Mouse (Mus musculus) MEL (cell line): ENCODE measurements around the gene Cdk14. TPM values are rescaled to one million over a fixed set of nuclear protein-coding genes. Genes with fewer than 3 reads are reported as not detected.

Source experiments
- DNase-seq: peaks from one replicate; pipeline ENCODE4 v3.0.0; 2011; ENCODE audit warnings: low read depth, low spot score
- H3K27ac ChIP-seq: 2 replicates; pipeline ENCODE4 v1.5.1; 2012; ENCODE audit warnings: low read depth, mild to moderate bottlenecking, control low read depth, low read length, moderate library complexity; ENCODE audit not compliant: control insufficient read depth
- H3K27me3 ChIP-seq, 2 experiments: fragments of 150-350 bp in 1 of 2; sonication (generic) in 1 of 2; 2 replicates each; pipeline ENCODE4 v1.6.1; 2012; ENCODE audit warnings: low read length in 2 of 2, mild to moderate bottlenecking in 2 of 2, improper control_type of control experiment in 1 of 2, moderate library complexity in 1 of 2; ENCODE audit not compliant: insufficient read depth in 2 of 2, control insufficient read depth in 1 of 2
- H3K36me3 ChIP-seq, 2 experiments: 2 replicates each; pipeline ENCODE4 v1.6.1; 2012 to 2014; ENCODE audit warnings: low read length in 2 of 2, improper control_type of control experiment in 1 of 2, inconsistent platforms in 1 of 2, mild to moderate bottlenecking in 1 of 2; ENCODE audit not compliant: insufficient read depth in 2 of 2, control insufficient read depth in 1 of 2
- H3K4me1 ChIP-seq, 2 experiments: fragments of 150-350 bp in 1 of 2; sonication (generic) in 1 of 2; 2 replicates each; pipeline ENCODE4 v1.6.1; 2012; ENCODE audit warnings: low read length in 2 of 2, improper control_type of control experiment in 1 of 2, mild to moderate bottlenecking in 1 of 2; ENCODE audit not compliant: insufficient read depth in 2 of 2, control insufficient read depth in 1 of 2
- H3K4me3 ChIP-seq, 2 experiments: fragments of 150-350 bp in 1 of 2; sonication (generic) in 1 of 2; 2 replicates each; pipeline ENCODE4 v1.5.1; 2012; ENCODE audit warnings: low read depth in 2 of 2, low read length in 2 of 2, mild to moderate bottlenecking in 2 of 2, moderate library complexity in 2 of 2, control low read depth in 1 of 2, improper control_type of control experiment in 1 of 2; ENCODE audit not compliant: control insufficient read depth in 1 of 2, insufficient read depth in 1 of 2
- H3K79me2 ChIP-seq: 2 replicates; pipeline ENCODE4 v1.6.1; 2012; ENCODE audit warnings: mild to moderate bottlenecking, low read length, moderate library complexity; ENCODE audit not compliant: control insufficient read depth, poor library complexity, insufficient read depth
- H3K9ac ChIP-seq: 2 replicates; pipeline ENCODE4 v1.6.1; 2012; ENCODE audit warnings: low read depth, mild to moderate bottlenecking, control low read depth, low read length, moderate library complexity; ENCODE audit not compliant: control insufficient read depth, poor library complexity, severe bottlenecking
- H3K9me3 ChIP-seq: fragments of 150-350 bp; sonication (generic); replicated peaks from 2 replicates; pipeline ENCODE4 v1.6.1; 2012; ENCODE audit warnings: mild to moderate bottlenecking, low read length, improper control_type of control experiment, moderate library complexity; ENCODE audit not compliant: insufficient read depth
- ELF1 ChIP-seq: IDR thresholded peaks from 2 replicates; pipeline ENCODE4 v1.6.1; 2014; ENCODE audit warnings: low read depth, mild to moderate bottlenecking, inconsistent platforms, low read length, improper control_type of control experiment, moderate library complexity
- EP300 ChIP-seq, 2 experiments: IDR thresholded peaks; 2 replicates each; pipeline ENCODE4 v1.6.1; 2011; ENCODE audit warnings: improper control_type of control experiment in 2 of 2, low read length in 2 of 2, low read depth in 1 of 2, mild to moderate bottlenecking in 1 of 2
- GABPA ChIP-seq: IDR thresholded peaks from 2 replicates; pipeline ENCODE4 v1.6.1; 2012; ENCODE audit warnings: low read depth, mild to moderate bottlenecking, inconsistent platforms, low read length, improper control_type of control experiment, moderate library complexity
- HCFC1 ChIP-seq: IDR thresholded peaks from 2 replicates; pipeline ENCODE4 v1.6.1; 2012; ENCODE audit warnings: low read depth, mild to moderate bottlenecking, inconsistent platforms, low read length, improper control_type of control experiment, moderate library complexity
- JUND ChIP-seq: IDR thresholded peaks from 2 replicates; pipeline ENCODE4 v1.6.1; 2011; ENCODE audit warnings: low read depth, mild to moderate bottlenecking, improper control_type of control experiment, low read length
- MAX ChIP-seq: IDR thresholded peaks from 2 replicates; pipeline ENCODE4 v1.6.1; 2011; ENCODE audit warnings: low read length, improper control_type of control experiment
- MAZ ChIP-seq: IDR thresholded peaks from 2 replicates; pipeline ENCODE4 v1.6.1; 2012; ENCODE audit warnings: low read depth, mild to moderate bottlenecking, inconsistent platforms, low read length, improper control_type of control experiment
- MEF2A ChIP-seq: IDR thresholded peaks from 2 replicates; pipeline ENCODE4 v1.6.1; 2014; ENCODE audit warnings: low read depth, mild to moderate bottlenecking, inconsistent platforms, low read length, improper control_type of control experiment; ENCODE audit not compliant: poor library complexity, insufficient replicate concordance, severe bottlenecking; ENCODE audit errors: extremely low read depth
- MXI1 ChIP-seq: IDR thresholded peaks from 2 replicates; pipeline ENCODE4 v1.6.1; 2011; ENCODE audit warnings: mild to moderate bottlenecking, low read depth, low read length, improper control_type of control experiment
- MYB ChIP-seq: IDR thresholded peaks from 2 replicates; pipeline ENCODE4 v1.6.1; 2011; ENCODE audit warnings: mild to moderate bottlenecking, low read depth, low read length, improper control_type of control experiment
- NELFE ChIP-seq: IDR thresholded peaks from 2 replicates; pipeline ENCODE4 v1.6.1; 2011; ENCODE audit warnings: low read depth, low read length, improper control_type of control experiment
- NRF1 ChIP-seq: IDR thresholded peaks from 2 replicates; pipeline ENCODE4 v1.6.1; 2014; ENCODE audit warnings: low read depth, mild to moderate bottlenecking, inconsistent platforms, low read length, improper control_type of control experiment, moderate library complexity; ENCODE audit not compliant: poor library complexity, insufficient read depth, severe bottlenecking
- POLR2A ChIP-seq, 2 experiments: IDR thresholded peaks; 2 replicates each; pipeline ENCODE4 v1.6.1; 2011 to 2012; ENCODE audit warnings: low read length in 2 of 2, mild to moderate bottlenecking in 2 of 2, control low read depth in 1 of 2, improper control_type of control experiment in 1 of 2, low read depth in 1 of 2, moderate library complexity in 1 of 2; ENCODE audit not compliant: control insufficient read depth in 1 of 2, insufficient read depth in 1 of 2, poor library complexity in 1 of 2
- POLR2AphosphoS2 ChIP-seq: IDR thresholded peaks from 2 replicates; pipeline ENCODE4 v1.6.1; 2011; ENCODE audit warnings: low read length, improper control_type of control experiment
- POLR2AphosphoS5 ChIP-seq: IDR thresholded peaks from 2 replicates; pipeline ENCODE4 v1.6.1; 2012; ENCODE audit warnings: low read depth, borderline replicate concordance, mild to moderate bottlenecking, inconsistent platforms, low read length, moderate library complexity, mixed read lengths
- RCOR1 ChIP-seq: IDR thresholded peaks from 2 replicates; pipeline ENCODE4 v1.6.1; 2012; ENCODE audit warnings: low read depth, mild to moderate bottlenecking, inconsistent platforms, low read length, improper control_type of control experiment
- SIN3A ChIP-seq: IDR thresholded peaks from 2 replicates; pipeline ENCODE4 v1.6.1; 2012; ENCODE audit warnings: low read length, improper control_type of control experiment, inconsistent platforms
- SMC3 ChIP-seq: IDR thresholded peaks from 2 replicates; pipeline ENCODE4 v1.6.1; 2011; ENCODE audit warnings: low read depth, low read length, improper control_type of control experiment
- TAL1 ChIP-seq: IDR thresholded peaks from 2 replicates; pipeline ENCODE4 v1.6.1; 2012; ENCODE audit warnings: mild to moderate bottlenecking, inconsistent platforms, low read length, moderate library complexity, mixed read lengths
- UBTF ChIP-seq: IDR thresholded peaks from 2 replicates; pipeline ENCODE4 v1.6.1; 2012; ENCODE audit warnings: low read depth, mild to moderate bottlenecking, inconsistent platforms, low read length, improper control_type of control experiment, moderate library complexity, borderline replicate concordance; ENCODE audit not compliant: insufficient read depth
- USF2 ChIP-seq, 2 experiments: IDR thresholded peaks; 2 replicates each; pipeline ENCODE4 v1.6.1; 2011 to 2012; ENCODE audit warnings: improper control_type of control experiment in 2 of 2, low read length in 2 of 2, borderline replicate concordance in 1 of 2, inconsistent platforms in 1 of 2, low read depth in 1 of 2, mild to moderate bottlenecking in 1 of 2; ENCODE audit not compliant: insufficient read depth in 1 of 2
- ZC3H11A ChIP-seq: IDR thresholded peaks from 2 replicates; pipeline ENCODE4 v1.6.1; 2012; ENCODE audit warnings: low read depth, mild to moderate bottlenecking, inconsistent platforms, low read length, improper control_type of control experiment
- ZMIZ1 ChIP-seq: IDR thresholded peaks from 2 replicates; pipeline ENCODE4 v1.6.1; 2012; ENCODE audit warnings: low read depth, mild to moderate bottlenecking, inconsistent platforms, low read length, improper control_type of control experiment, moderate library complexity
- polyA plus RNA-seq, 2 experiments: library from polyadenylated mRNA; stranded (reverse) in 1 of 2; unstranded in 1 of 2; fragments of >175 nt in 1 of 2; fragments of >200 nt in 1 of 2; gene quantifications; 2 replicates each; pipeline versions ENCODE4 v1.2.1 to v1.2.4; 2012; ENCODE audit warnings: low replicate concordance in 2 of 2, low read depth in 1 of 2; ENCODE audit not compliant: insufficient read length in 2 of 2, insufficient read depth in 1 of 2, missing spikeins in 1 of 2
- total RNA-seq: library from RNA; depleted of rRNA; stranded (reverse); fragments of 300-350 nt; gene quantifications from 2 replicates; pipeline ENCODE4 v1.2.3, GENCODE M21; 2012

The Cdk14 gene
- total and polyA plus RNA-seq, 3 experiments, result not detected

GRCm38 (mm10) chr5:4917743-4918142 lies 502.4 kb downstream of the Cdk14 start:
- Histone ChIP-seq H3K36me3 (no peaks in the 10 kb centered on the region), H3K9me3 (no peaks in the 10 kb centered on the region), H3K4me1 (no peaks in the 10 kb centered on the region), H3K9ac (no peak overlapping the region), H3K79me2 (no peaks in the 10 kb centered on the region)
- no peak for DNase-seq
- TF ChIP-seq POLR2AphosphoS5, result no peak
- TF ChIP-seq TAL1, result no peak
- no peak for TF ChIP-seq POLR2AphosphoS2
- TF ChIP-seq, all 39 proteins: peak for 0
- Histone ChIP-seq H3K27me3 (no peaks in the 10 kb centered on the region; a peak in 1 of 4 replicates), H3K4me3 (no peak overlapping the region), H3K27ac (no peak overlapping the region)

- H3K4me1 ChIP-seq, result no peaks in the 10 kb centered on the region
- H3K27me3 ChIP-seq, result no peaks in the 10 kb centered on the region; a peak in 1 of 4 replicates
- DNase-seq, result no peak
- TF ChIP-seq JUND (no peak), ZC3H11A (no peak), TAL1 (no peak), RCOR1 (no peak), HCFC1 (no peak), GABPA (no peak), POLR2A (IDR thresholded peaks at IDR 0.05; ENCODE audit: control insufficient read depth in 1 of 2, insufficient read depth in 1 of 2, low read depth in 1 of 2, low read length in 2 of 2, poor library complexity in 1 of 2) (no peak), USF2 (IDR thresholded peaks at IDR 0.05; ENCODE audit: borderline replicate concordance in 1 of 2, insufficient read depth in 1 of 2, low read depth in 1 of 2, low read length in 2 of 2) (no peak), ELF1 (no peak), MYB (no peak)
- TF ChIP-seq, all 39 proteins: peak for 0
- Histone ChIP-seq H3K9ac (no peak overlapping the region), H3K27ac (no peak overlapping the region), H3K79me2 (no peaks in the 10 kb centered on the region), H3K4me3 (no peak overlapping the region), H3K9me3 (no peaks in the 10 kb centered on the region), H3K36me3 (no peaks in the 10 kb centered on the region)
These were observed 502.8 kb downstream of the Cdk14 start for GRCm38 (mm10) chr5:4917274-4917673.

- Histone ChIP-seq H3K36me3 (no peaks in the 10 kb centered on the region), H3K9ac (no peak overlapping the region), H3K27ac (no peak overlapping the region), H3K79me2 (no peaks in the 10 kb centered on the region), H3K9me3 (no peaks in the 10 kb centered on the region), H3K27me3 (no peaks in the 10 kb centered on the region; a peak in 1 of 4 replicates)
- DNase-seq, result no peak
- TF ChIP-seq ZMIZ1, result no peak
- TF ChIP-seq MAZ, result no peak
- TF ChIP-seq MXI1, result no peak
- TF ChIP-seq SIN3A, result no peak
- no peak for TF ChIP-seq NELFE
- TF ChIP-seq MEF2A, result no peak
- no peak for TF ChIP-seq NRF1
- TF ChIP-seq SMC3, result no peak
- TF ChIP-seq USF2 (IDR thresholded peaks at IDR 0.05; ENCODE audit: borderline replicate concordance in 1 of 2, insufficient read depth in 1 of 2, low read depth in 1 of 2, low read length in 2 of 2), result no peak
- TF ChIP-seq MAX, result no peak
- no peak for TF ChIP-seq EP300 (IDR thresholded peaks at IDR 0.05; ENCODE audit: low read depth in 1 of 2, low read length in 2 of 2)
- TF ChIP-seq UBTF, result no peak
- TF ChIP-seq, all 39 proteins: peak for 0
- H3K4me3 ChIP-seq, result no peak overlapping the region
- H3K4me1 ChIP-seq, result no peaks in the 10 kb centered on the region
These were observed 503.5 kb downstream of the Cdk14 start for GRCm38 (mm10) chr5:4916390-4917273.
